Mouse (Mus musculus) stomach, embryonic 16.5 days (tissue): ENCODE measurements at regions not wholly inside any gene's neighbourhood (a gene's known extent, or its start where the extent isn't known, plus 50 kb on each side); places are given as distances from the start of the nearest gene placed in this dataset.

Experiments
- ATAC-seq: fragments of 200-750 bp; cut with Nextera tagmentation; 2 replicates; pipeline ENCODE4 v1.8.0; 2017; ENCODE audit warnings: moderate number of reproducible peaks, moderate TSS enrichment; ENCODE audit not compliant: insufficient read depth, low FRiP score
- H3K27ac ChIP-seq: fragments of 300-500 bp; sonication (generic); 2 replicates; pipeline ENCODE4 v1.5.1; 2014; ENCODE audit warnings: low read length
- H3K27me3 ChIP-seq: fragments of 300-500 bp; sonication (generic); 2 replicates; pipeline ENCODE4 v1.6.1; 2014; ENCODE audit warnings: low read length, control low read depth, mixed read lengths; ENCODE audit not compliant: control insufficient read depth, insufficient read depth
- H3K36me3 ChIP-seq: fragments of 300-500 bp; sonication (generic); 2 replicates; pipeline ENCODE4 v1.6.1; 2014; ENCODE audit warnings: low read length; ENCODE audit not compliant: control insufficient read depth, insufficient read depth
- H3K4me1 ChIP-seq: fragments of 300-500 bp; sonication (generic); 2 replicates; pipeline ENCODE4 v1.6.1; 2014; ENCODE audit warnings: low read length, control low read depth, mixed read lengths; ENCODE audit not compliant: control insufficient read depth, insufficient read depth
- H3K4me2 ChIP-seq: fragments of 300-500 bp; sonication (generic); 2 replicates; pipeline ENCODE4 v1.6.1; 2014; ENCODE audit warnings: low read depth, low read length, mixed read lengths
- H3K4me3 ChIP-seq: fragments of 300-500 bp; sonication (generic); replicated peaks from 2 replicates; pipeline ENCODE4 v1.5.1; 2014; ENCODE audit warnings: mild to moderate bottlenecking, low read length
- H3K9ac ChIP-seq: fragments of 300-500 bp; sonication (generic); 2 replicates; pipeline ENCODE4 v1.6.1; 2014; ENCODE audit warnings: low read length
- H3K9me3 ChIP-seq: fragments of 300-500 bp; sonication (generic); replicated peaks from 2 replicates; pipeline ENCODE4 v1.6.1; 2016; ENCODE audit warnings: low read length, control low read depth; ENCODE audit not compliant: control insufficient read depth
- WGBS: fragments of 180-500 bp; shearing (Covaris S2); extraction: QIAGEN DNeasy Blood & Tissue Kit; methylation state at CpG from one replicate; pipeline ENCODE4 v1.1.7; 2014; 5-methylcytosine and 5-hydroxymethylcytosine counted together

- Histone ChIP-seq H3K4me2 (no peak overlapping the region), H3K36me3 (no peaks in the 10 kb centered on the region), H3K9ac (no peak overlapping the region), H3K4me3 (no peak overlapping the region), H3K27me3 (peaks cover 4% of the 10 kb centered on the region; the same call in 1 of the 2 replicates), H3K27ac (no peak overlapping the region), H3K4me1 (no peaks in the 10 kb centered on the region), H3K9me3 (no peaks in the 10 kb centered on the region)
- 87% methylated on average over 6 of the region's 6 CpGs for WGBS
- ATAC-seq = no peak
Observed at GRCm38 (mm10) chr8:115441943-115442550, 265.5 kb downstream of the Maf start.

- 61% methylated on average over 6 of the region's 6 CpGs for WGBS
- H3K4me2 ChIP-seq = no peak overlapping the region
- H3K27ac ChIP-seq = no peak overlapping the region
- H3K9me3 ChIP-seq = no peaks in the 10 kb centered on the region
- peaks cover 4% of the 10 kb centered on the region; the same call in 1 of the 2 replicates for H3K27me3 ChIP-seq
- ATAC-seq = no peak
- no peaks in the 10 kb centered on the region for H3K36me3 ChIP-seq
- H3K4me3 ChIP-seq = no peak overlapping the region
- no peak overlapping the region for H3K9ac ChIP-seq
- no peaks in the 10 kb centered on the region for H3K4me1 ChIP-seq
Observed at GRCm38 (mm10) chr8:115441323-115441722, 266.3 kb downstream of the Maf start.

- no peak overlapping the region for H3K27ac ChIP-seq
- H3K4me3 ChIP-seq = no peak overlapping the region
- ATAC-seq = no peak
- no peaks in the 10 kb centered on the region for H3K36me3 ChIP-seq
- WGBS = 85% methylated on average over 3 of the region's 3 CpGs
- H3K27me3 ChIP-seq = peaks cover 4% of the 10 kb centered on the region; the same call in 1 of the 2 replicates
- no peak overlapping the region for H3K9ac ChIP-seq
- no peak overlapping the region for H3K4me2 ChIP-seq
- H3K4me1 ChIP-seq = no peaks in the 10 kb centered on the region
- H3K9me3 ChIP-seq = no peaks in the 10 kb centered on the region
Observed at GRCm38 (mm10) chr8:115440151-115440550, 267.4 kb downstream of the Maf start.

DNA sequence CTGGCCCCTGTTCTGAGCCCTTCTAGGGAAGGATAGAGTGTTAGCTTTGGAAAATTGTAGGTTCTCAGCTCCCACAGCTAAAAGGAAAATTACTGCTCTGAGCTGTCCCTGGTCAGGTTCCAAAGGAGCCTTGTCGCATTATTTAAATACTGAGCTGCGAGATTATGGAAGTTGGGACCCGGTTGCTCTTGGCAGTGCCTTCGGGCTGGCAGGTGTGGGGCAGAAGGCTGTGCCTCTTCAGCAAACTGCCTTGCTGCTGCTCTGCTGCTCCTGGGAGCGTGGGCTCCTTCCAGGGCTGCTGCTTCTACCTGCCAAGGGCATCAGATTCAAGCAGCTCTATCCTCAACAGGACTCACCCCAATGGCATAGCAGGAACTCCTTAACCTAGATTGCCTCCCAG is 268.1 kb downstream of the Maf start:
- Histone ChIP-seq H3K4me1 (no peaks in the 10 kb centered on the region), H3K27me3 (peaks cover 4% of the 10 kb centered on the region; the same call in 1 of the 2 replicates), H3K9me3 (no peaks in the 10 kb centered on the region), H3K36me3 (no peaks in the 10 kb centered on the region), H3K9ac (no peak overlapping the region), H3K4me3 (no peak overlapping the region), H3K27ac (no peak overlapping the region), H3K4me2 (no peak overlapping the region)
- 71% methylated on average over 5 of the region's 5 CpGs for WGBS
- no peak for ATAC-seq

DNA sequence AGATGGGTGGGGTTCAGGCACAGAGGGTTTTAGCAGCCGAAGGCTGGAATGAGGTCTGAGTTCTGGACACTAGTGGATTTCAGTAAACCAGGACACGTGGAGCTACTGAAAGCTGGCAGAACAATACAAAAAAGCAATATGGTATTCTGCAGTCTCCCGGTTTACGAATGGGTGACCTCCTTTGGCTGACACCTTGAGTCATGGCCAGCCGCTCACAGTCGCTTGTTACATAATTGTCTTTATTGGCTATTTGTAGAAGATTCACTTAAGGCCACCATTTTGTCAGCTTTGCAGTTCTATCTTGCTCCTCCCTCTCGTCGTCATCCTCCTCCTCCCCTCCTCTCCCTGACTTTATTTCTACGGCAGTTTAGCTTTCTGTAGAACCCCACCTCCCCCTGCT is 269.6 kb downstream of the Maf start:
- Histone ChIP-seq H3K36me3 (no peaks in the 10 kb centered on the region), H3K27ac (no peak overlapping the region), H3K9ac (no peak overlapping the region), H3K9me3 (no peaks in the 10 kb centered on the region), H3K4me3 (no peak overlapping the region), H3K4me2 (no peak overlapping the region), H3K4me1 (no peaks in the 10 kb centered on the region), H3K27me3 (peaks cover 4% of the 10 kb centered on the region; the same call in 1 of the 2 replicates)
- WGBS = 88% methylated on average over 9 of the region's 9 CpGs
- no peak for ATAC-seq

GRCm38 (mm10) chr8:115436356-115436721 is 271.3 kb downstream of the Maf start:
- H3K9ac ChIP-seq = no peak overlapping the region
- H3K27ac ChIP-seq = no peak overlapping the region
- no peak overlapping the region for H3K4me3 ChIP-seq
- no peaks in the 10 kb centered on the region for H3K9me3 ChIP-seq
- H3K4me2 ChIP-seq = no peak overlapping the region
- WGBS = 82% methylated on average over 4 of the region's 4 CpGs
- no peaks in the 10 kb centered on the region for H3K36me3 ChIP-seq
- ATAC-seq = no peak
- no peaks in the 10 kb centered on the region for H3K4me1 ChIP-seq
- peaks cover 2% of the 10 kb centered on the region; the same call in 1 of the 2 replicates for H3K27me3 ChIP-seq

- Histone ChIP-seq H3K4me3 (no peak overlapping the region), H3K4me2 (no peak overlapping the region), H3K27me3 (no peaks in the 10 kb centered on the region), H3K4me1 (no peaks in the 10 kb centered on the region), H3K9me3 (no peaks in the 10 kb centered on the region), H3K27ac (no peak overlapping the region), H3K36me3 (no peaks in the 10 kb centered on the region), H3K9ac (no peak overlapping the region)
- ATAC-seq = no peak
- WGBS = 87% methylated on average over 5 of the region's 5 CpGs
Observed at GRCm38 (mm10) chr8:115435720-115436355, 271.8 kb downstream of the Maf start.

- no peak overlapping the region for H3K4me3 ChIP-seq
- no peaks in the 10 kb centered on the region for H3K27me3 ChIP-seq
- no peak overlapping the region for H3K9ac ChIP-seq
- no peaks in the 10 kb centered on the region for H3K9me3 ChIP-seq
- H3K4me2 ChIP-seq = no peak overlapping the region
- no peak overlapping the region for H3K27ac ChIP-seq
- H3K4me1 ChIP-seq = no peaks in the 10 kb centered on the region
- H3K36me3 ChIP-seq = no peaks in the 10 kb centered on the region
- 73% methylated on average over 5 of the region's 5 CpGs for WGBS
- ATAC-seq = no peak
Observed at GRCm38 (mm10) chr8:115432396-115433040, 275.1 kb downstream of the Maf start.

DNA sequence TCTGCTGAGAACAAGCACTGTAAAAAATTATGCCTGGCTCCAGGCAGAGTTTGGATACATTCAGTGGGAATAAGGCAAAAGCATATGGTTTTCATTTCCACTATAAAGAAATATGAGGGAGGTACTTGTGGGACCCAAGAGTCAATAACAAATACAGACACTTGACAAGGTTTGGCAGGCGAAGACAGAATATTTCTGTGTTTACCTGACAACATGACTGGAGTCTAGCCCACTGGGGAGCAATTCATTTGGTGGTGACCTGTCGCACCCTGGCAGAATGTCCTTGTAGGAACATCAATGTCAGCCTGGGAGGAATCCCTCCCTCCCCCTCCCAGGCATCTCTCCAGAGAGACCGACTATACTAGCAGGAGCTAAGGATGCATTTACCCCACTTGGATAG is 276.8 kb downstream of the Maf start:
- H3K27ac ChIP-seq = no peak overlapping the region
- H3K4me1 ChIP-seq = 0 out of 2 replicates have a peak, but pooled peaks cover under 1% of the 10 kb centered on the region
- no peak overlapping the region for H3K4me2 ChIP-seq
- no peaks in the 10 kb centered on the region for H3K36me3 ChIP-seq
- no peak for ATAC-seq
- no peaks in the 10 kb centered on the region for H3K27me3 ChIP-seq
- no peak overlapping the region for H3K9ac ChIP-seq
- H3K4me3 ChIP-seq = no peak overlapping the region
- 67% methylated on average over 3 of the region's 3 CpGs for WGBS
- H3K9me3 ChIP-seq = no peaks in the 10 kb centered on the region
